Mouse (Mus musculus): ENCODE results near the gene C1qtnf9.

DNA sequence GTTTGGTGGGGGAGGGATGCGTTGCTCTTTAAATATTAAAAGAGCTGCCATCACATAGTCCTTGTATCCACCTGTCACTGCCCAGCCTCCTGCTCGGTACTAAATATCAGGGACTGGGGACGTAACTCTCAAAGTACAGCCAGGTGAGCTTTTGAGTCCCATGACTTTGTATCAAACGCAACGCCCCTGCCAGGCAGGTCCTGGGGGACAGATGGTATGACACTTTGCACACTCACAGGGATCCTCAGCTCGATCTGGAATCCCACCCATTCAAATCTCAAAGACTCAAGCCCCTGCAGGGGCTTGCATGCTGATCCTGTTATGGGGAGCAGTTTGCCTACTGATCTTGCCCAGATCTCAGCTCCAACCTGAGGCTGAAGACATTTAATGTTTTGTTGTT, 2.7 kb downstream of the C1qtnf9 start:
- TF ChIP-seq CTCF (conservative IDR thresholded peaks at IDR 0.05; ENCODE audit: insufficient read depth, insufficient read length, low read depth, low read length) (no peak), POLR2A (IDR thresholded peaks at IDR 0.05; ENCODE audit: low read depth, low read length) (no peak)
